Mouse (Mus musculus) testis, adult 2 months (tissue): Measurements from ENCODE around the gene Bcar3. TPM values are rescaled to one million over a fixed set of nuclear protein-coding genes. Genes with fewer than 3 reads are reported as not detected.

ENCODE experiments used
- H3K27ac ChIP-seq: fragments of 200-500 bp; 2 replicates; pipeline ENCODE4 v1.5.1; 2012; ENCODE audit warnings: low read depth, low read length; ENCODE audit not compliant: control insufficient read depth, insufficient read depth
- H3K27me3 ChIP-seq: fragments of 200-500 bp; 2 replicates; pipeline ENCODE4 v1.6.1; 2012; ENCODE audit warnings: mild to moderate bottlenecking, low read length, moderate library complexity; ENCODE audit not compliant: control insufficient read depth, insufficient read depth
- H3K36me3 ChIP-seq: fragments of 200-500 bp; 2 replicates; pipeline ENCODE4 v1.6.1; 2012; ENCODE audit warnings: mild to moderate bottlenecking, low read length; ENCODE audit not compliant: control insufficient read depth, insufficient read depth
- H3K4me1 ChIP-seq: fragments of 200-500 bp; 2 replicates; pipeline ENCODE4 v1.6.1; 2012; ENCODE audit warnings: low read length; ENCODE audit not compliant: control insufficient read depth, insufficient read depth
- H3K4me3 ChIP-seq: fragments of 200-500 bp; 2 replicates; pipeline ENCODE4 v1.5.1; 2012; ENCODE audit warnings: low read depth, mild to moderate bottlenecking, low read length, moderate library complexity, mixed read lengths; ENCODE audit not compliant: control insufficient read depth
- CTCF ChIP-seq: fragments of 200-500 bp; IDR thresholded peaks from 2 replicates; pipeline ENCODE4 v1.5.1; 2012; ENCODE audit warnings: low read depth, mild to moderate bottlenecking, inconsistent platforms, low read length, moderate library complexity; ENCODE audit not compliant: control insufficient read depth, insufficient read depth, insufficient replicate concordance
- POLR2A ChIP-seq: fragments of 200-500 bp; IDR thresholded peaks from 2 replicates; pipeline ENCODE4 v1.6.1; 2012; ENCODE audit warnings: low read depth, mild to moderate bottlenecking, inconsistent platforms, low read length, moderate library complexity; ENCODE audit not compliant: control insufficient read depth
- polyA plus RNA-seq: library from polyadenylated mRNA; depleted of rRNA; stranded (reverse); fragments of >200 nt; gene quantifications from 2 replicates; pipeline ENCODE4 v1.2.3, GENCODE M21; 2012

The Bcar3 gene
- polyA plus RNA-seq, 1 experiment: 12.5 TPM

DNA sequence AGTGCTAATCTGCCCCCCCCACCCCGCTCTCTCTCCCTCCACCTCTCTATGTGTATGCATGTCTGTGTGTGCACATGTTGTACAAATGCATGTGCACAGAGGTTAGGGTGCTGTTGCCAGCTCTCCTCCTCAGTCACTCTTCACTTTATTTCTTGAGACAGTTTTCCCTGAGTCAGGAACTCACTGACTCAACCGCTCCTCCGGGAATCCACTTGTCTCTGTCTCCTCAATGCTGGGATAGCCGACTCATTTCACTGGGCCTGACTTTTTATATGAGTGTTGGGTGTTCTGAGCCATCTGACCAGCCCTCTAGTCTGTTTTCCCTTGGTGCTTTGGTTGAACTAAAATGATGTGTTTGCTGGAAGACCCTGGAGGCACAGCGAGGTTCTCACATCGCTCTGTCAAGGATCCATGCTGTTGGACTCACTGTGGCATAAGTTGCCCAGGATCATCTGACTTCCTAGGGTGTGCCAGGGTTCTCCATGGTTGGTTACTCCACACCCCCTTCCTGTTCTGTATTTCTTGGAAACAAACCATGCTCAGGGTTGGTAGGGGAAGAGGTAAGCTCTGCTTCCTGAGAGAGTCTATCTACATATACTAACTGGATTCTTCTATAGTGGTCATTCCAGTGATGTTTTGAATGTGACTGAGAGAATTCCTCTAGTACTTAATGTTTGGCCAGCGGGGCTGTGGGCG, 77.9 kb downstream of the Bcar3 start:
- Histone ChIP-seq H3K36me3 (no peaks in the 10 kb centered on the region), H3K27ac (no peak overlapping the region), H3K4me3 (no peak overlapping the region), H3K4me1 (no peaks in the 10 kb centered on the region), H3K27me3 (no peaks in the 10 kb centered on the region)
- no peak for TF ChIP-seq POLR2A
- TF ChIP-seq CTCF: no peak

GRCm38 (mm10) chr3:122372617-122373016, 78.7 kb downstream of the Bcar3 start:
- no peaks in the 10 kb centered on the region for H3K27me3 ChIP-seq
- no peak overlapping the region for H3K27ac ChIP-seq
- H3K36me3 ChIP-seq: no peaks in the 10 kb centered on the region
- H3K4me3 ChIP-seq: no peak overlapping the region
- no peak for TF ChIP-seq POLR2A
- no peak for TF ChIP-seq CTCF
- no peaks in the 10 kb centered on the region for H3K4me1 ChIP-seq

DNA sequence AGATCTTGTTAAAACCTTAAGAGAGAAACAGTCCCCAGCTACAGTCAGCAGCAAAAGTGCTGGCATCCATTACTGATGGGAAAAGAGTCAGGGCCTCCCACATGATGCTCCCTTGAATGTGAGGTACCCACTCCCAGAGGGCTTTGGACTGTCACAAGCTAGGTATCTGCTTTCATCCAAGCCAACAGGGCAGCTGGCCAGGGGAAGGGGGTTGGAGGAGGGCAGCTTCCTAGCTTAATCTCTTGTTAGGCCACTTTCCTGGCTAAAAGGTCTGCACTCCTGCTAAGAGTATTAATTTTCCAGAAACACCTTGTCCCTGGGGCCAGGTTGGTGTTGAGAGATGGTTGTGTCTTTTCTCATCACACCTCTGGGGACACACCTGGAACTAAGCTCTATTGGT, 82.1 kb downstream of the Bcar3 start:
- no peaks in the 10 kb centered on the region for H3K36me3 ChIP-seq
- no peaks in the 10 kb centered on the region for H3K27me3 ChIP-seq
- no peaks in the 10 kb centered on the region for H3K4me1 ChIP-seq
- H3K4me3 ChIP-seq: no peak overlapping the region
- no peak overlapping the region for H3K27ac ChIP-seq
- TF ChIP-seq POLR2A: no peak
- TF ChIP-seq CTCF: no peak

- H3K27ac ChIP-seq: no peak overlapping the region
Measured at GRCm38 (mm10) chr3:122376412-122376831, 82.5 kb downstream of the Bcar3 start.

DNA sequence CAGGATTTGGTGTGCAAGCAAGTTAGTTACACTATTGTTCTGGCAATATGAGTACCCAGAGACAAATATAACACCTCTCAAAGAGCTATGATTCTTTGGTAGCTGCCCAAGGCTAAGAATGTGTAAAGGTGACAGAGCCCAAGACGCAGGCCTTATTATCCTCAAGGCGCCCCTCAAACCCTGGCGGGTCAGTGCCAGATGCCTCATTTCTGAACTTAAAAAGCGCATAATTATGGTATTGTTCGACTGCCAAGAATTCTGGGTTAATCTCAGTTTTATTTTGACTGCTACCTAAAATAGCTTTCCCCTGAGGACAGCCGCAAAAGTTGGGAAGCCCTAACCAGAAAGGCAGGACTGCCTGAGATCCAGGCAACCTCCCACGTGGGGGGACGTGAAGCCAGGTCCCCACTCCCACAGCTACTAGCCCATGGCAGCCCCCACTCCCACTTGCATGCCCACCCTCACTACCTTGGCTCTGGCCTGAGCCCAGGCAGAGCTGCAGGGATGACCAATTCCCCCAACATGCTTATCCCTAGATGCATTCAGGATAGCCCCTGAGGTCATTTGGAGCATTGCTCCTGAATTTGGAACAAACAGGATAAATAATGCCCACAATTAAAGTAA, 83.0 kb downstream of the Bcar3 start:
- H3K27me3 ChIP-seq: no peaks in the 10 kb centered on the region
- TF ChIP-seq CTCF (no peak), POLR2A (no peak)
- H3K4me3 ChIP-seq: no peak overlapping the region
- no peak overlapping the region for H3K27ac ChIP-seq
- H3K4me1 ChIP-seq: no peaks in the 10 kb centered on the region
- no peaks in the 10 kb centered on the region for H3K36me3 ChIP-seq

More at GRCm38 (mm10) chr3:122376412-122376831, 82.5 kb downstream of the Bcar3 start:
- H3K36me3 ChIP-seq: no peaks in the 10 kb centered on the region
- H3K4me1 ChIP-seq: no peaks in the 10 kb centered on the region
- H3K4me3 ChIP-seq: no peak overlapping the region
- no peaks in the 10 kb centered on the region for H3K27me3 ChIP-seq
- TF ChIP-seq POLR2A: no peak
- no peak for TF ChIP-seq CTCF

DNA sequence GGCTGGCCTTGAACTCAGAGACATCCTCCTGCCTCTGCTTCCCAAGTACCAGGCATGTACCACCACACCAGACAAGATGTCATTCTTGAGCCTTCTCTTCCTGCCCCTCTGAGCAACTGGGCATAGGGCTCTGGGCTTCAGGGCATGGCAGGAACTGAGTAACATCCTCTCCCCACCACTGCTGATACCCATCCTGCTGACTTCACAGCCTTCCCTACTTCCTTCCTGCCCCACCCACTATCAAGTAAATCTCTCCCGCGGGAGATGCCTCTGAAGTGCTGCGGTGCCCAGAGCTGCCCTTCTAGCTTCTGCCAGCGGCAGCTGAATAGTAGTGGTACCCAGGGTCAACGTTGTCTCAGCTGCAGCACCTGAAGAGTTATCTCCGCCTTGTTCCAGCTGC, 84.7 kb downstream of the Bcar3 start:
- H3K4me3 ChIP-seq: no peak overlapping the region

DNA sequence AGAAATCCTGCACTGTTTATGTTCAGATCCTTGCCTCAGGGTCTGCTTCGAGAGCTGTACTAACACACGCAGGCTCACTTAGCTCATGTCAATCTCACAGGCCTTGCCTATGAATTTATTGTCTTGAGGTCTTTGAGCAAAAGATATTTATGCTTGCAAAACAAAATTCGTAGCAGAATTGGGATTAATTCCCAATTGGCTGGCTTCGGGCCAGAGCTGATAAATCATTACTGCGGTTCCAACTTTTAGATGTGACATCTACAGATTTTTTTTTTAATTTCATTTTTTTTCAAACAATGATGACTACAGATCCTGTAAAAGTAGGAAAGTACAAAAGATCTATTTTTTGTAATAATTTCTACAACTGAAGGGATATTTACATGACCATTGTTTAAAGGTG, 86.8 kb downstream of the Bcar3 start:
- H3K4me3 ChIP-seq: no peak overlapping the region
- H3K27ac ChIP-seq: no peak overlapping the region
- H3K27me3 ChIP-seq: no peaks in the 10 kb centered on the region

More for the DNA sequence above, 84.7 kb downstream of the Bcar3 start:
- Histone ChIP-seq H3K27me3 (no peaks in the 10 kb centered on the region), H3K36me3 (no peaks in the 10 kb centered on the region), H3K27ac (no peak overlapping the region), H3K4me1 (no peaks in the 10 kb centered on the region)
- no peak for TF ChIP-seq POLR2A
- no peak for TF ChIP-seq CTCF

More for the DNA sequence above, 86.8 kb downstream of the Bcar3 start:
- Histone ChIP-seq H3K36me3 (no peaks in the 10 kb centered on the region), H3K4me1 (no peaks in the 10 kb centered on the region)
- no peak for TF ChIP-seq POLR2A
- TF ChIP-seq CTCF: no peak
